Mouse (Mus musculus): ENCODE results near the gene Ifit3.
"Not testable (repeated sequence)": the region's sequence is repeated elsewhere in the genome, so short reads cannot be mapped to it uniquely, and the experiment has no call there.

Gene Ifit3

DNA sequence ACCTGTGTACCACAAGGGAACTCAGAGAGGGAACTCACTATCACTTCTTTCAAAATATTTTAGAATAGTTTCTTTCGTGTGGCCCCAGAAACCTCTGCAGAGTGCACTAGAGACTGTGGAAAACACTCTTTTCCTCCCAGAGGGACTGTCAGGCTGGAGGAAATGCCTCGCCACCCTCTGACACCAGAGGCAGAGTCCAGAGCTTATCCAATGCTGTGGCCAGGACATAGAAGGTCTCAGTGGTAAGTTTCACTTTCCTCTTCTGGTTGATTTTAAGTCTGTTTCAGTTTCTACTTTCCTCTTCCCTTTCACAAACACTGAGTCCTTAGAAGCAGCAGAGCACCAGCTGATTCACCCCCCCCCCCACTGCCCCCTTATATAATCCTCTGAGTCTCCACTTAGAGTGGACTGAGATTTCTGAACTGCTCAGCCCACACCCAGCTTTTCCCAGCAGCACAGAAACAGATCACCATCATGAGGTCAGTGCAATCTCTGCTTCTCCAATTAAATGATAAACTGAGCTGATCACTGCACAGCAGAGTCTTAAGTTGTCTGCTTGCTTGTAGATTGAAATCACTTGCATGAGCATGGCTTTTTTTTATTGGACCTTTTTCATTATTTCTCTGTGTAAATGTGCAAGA, at the start of gene Ifit3:
Ifit3 (plus strand) TSS at position 406 of the 641 bp plus-strand sequence.
- DNase-seq: peak; percentile 21 to 49

- DNase-seq: no peak
Measured at GRCm38 (mm10) chr19:34539422-34539821, 43.9 kb upstream of the Ifit3 start.

DNA sequence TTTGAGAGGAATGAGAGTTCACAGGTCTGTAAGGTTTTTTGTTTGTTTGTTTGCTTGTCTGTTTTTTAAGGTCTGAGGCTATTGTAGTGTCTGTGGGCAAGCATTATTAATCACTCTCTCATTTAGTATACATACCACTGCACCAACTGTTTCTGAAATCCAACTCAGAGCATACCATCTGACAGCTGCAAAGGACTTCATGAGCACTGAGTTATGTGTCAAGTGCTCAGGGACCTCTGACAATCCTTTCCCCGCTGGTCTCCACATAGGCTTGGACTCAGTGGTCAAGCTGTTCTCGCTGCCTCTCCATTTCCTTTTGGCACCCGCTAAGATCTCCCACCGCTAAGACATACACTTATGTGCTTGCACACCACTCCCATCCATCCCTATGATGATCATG, 37.1 kb upstream of the Ifit3 start:
- DNase-seq: no peak

- peak; percentile 90 for DNase-seq
Measured at GRCm38 (mm10) chr19:34547976-34548375, 35.4 kb upstream of the Ifit3 start.

GRCm38 (mm10) chr19:34550205-34550533, 33.2 kb upstream of the Ifit3 start:
- DNase-seq: no peak

DNA sequence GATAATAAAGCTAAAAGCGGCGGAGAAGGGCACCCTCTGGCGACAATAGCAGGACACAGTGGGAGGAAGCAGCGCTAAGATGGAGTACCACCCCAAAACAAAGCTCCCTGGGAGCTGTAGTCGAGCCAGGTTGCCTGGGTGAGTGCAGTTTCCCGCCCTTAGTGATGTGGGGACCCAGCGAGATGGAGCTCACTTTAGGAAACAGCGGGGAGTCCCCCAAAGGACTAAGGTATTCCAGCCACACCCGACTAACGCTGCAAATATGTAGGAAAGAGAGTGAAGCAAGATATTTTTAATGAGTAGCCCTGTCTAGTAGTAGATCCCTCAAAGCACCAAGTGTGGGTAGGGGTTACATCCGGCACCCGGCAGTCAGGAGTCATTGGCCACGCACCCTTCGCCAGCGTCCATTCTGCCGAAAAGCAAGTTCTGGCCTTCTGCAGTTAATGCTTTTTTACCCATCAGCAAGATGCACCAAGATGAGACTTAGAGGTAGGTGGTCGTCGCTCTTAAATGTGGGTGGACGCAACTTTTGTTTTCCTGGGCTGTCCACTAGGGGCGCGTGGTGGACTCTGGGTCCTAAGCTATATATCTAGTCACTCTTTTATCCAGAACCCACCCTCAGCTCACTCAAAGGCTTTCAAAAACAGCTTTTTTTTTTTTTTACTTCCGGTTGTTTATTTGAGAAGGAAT, 32.7 kb upstream of the Ifit3 start, which contains the start of gene Ifit2:
Ifit2 (plus strand) TSS at position 161 of the 690 bp plus-strand sequence.
- DNase-seq: peak; percentile 78 to 86

- peak; percentile 10 to 31 for DNase-seq
Measured at GRCm38 (mm10) chr19:34551981-34552380, 31.4 kb upstream of the Ifit3 start.

GRCm38 (mm10) chr19:34553021-34553420, 30.3 kb upstream of the Ifit3 start:
- DNase-seq: no peak

DNA sequence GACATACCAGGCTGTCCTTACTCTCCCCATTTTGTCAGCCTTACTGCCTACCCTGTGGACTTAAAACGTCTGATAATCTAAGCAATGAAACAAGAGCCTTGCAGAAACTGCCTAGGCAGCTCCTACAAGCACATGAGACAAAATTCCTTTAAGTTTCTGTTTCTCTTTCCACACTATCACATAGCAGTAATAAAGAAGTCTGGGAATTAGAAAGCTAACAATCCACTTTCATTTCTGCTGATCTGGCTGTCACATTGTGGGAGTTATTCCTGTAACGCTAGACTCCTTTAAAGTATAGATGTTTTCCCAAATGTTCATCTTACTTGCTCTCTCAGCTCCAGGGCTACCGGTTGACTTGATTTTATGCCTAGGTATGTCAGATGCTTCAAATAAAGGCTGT, 29.8 kb upstream of the Ifit3 start:
- peak in 1 of 2 experiments; percentile 8 for DNase-seq

DNA sequence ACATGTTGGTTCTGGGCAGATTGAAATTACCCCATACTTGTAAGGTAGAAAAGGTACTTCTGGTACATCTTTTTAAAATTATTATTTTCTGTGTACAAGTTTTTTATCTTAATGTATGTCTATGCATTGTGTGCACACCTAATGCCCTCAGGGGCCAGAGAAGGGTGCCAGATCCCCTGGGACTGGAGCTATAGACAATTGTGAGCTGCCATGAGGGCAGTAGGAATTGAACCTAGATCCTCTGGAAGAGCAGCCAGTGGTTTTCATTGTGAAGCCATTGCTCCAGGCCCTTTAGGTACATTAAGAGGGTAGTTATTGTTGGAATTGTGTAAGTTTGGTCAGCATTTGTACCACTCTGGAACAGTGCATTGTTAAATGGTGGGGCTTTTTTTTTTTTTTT, 29.3 kb upstream of the Ifit3 start:
- no peak for DNase-seq

DNA sequence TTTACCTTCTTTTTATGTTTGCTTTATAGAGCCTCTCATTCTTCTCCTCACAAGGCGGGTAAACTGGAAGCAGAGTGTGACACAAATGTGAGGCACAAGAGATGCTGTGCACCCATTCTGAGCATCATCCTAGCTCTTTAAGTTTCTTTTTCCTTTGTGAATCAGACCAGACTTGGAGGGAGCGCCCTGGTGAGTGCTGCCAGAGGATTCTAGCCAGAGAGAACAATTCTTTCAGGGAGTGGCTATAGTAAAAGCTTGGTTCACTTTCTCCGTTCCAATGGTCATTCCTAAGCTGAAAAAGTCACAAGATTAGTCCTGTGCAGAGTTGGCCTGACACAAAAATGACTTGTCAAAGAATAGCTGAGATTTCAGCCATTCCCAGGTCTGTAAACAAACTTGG, 26.7 kb upstream of the Ifit3 start:
- DNase-seq: no peak

DNA sequence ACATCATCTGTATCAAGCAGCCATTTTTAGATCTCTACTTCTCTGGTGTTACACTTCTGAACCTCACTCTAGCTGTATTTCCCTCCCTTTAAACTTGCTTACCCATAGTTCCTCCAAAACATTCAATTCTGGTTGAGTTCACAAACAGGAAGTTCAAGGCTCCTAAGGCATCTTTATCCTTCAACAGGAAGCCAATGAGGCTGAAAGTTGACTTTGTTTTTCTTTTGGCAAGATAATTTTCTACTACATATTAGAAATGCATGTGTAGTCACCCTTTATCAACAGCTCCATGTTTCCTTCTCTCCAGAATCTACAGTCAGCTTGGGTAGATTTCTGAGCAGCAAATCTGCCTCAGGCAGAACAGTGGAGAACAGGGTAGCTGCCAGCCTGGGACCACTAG, 20.8 kb upstream of the Ifit3 start:
- no peak for DNase-seq

- no peak for DNase-seq
Measured at GRCm38 (mm10) chr19:34566178-34566784, 17.1 kb upstream of the Ifit3 start.

- DNase-seq: no peak
Measured at GRCm38 (mm10) chr19:34568988-34569895, 14.1 kb upstream of the Ifit3 start.

DNA sequence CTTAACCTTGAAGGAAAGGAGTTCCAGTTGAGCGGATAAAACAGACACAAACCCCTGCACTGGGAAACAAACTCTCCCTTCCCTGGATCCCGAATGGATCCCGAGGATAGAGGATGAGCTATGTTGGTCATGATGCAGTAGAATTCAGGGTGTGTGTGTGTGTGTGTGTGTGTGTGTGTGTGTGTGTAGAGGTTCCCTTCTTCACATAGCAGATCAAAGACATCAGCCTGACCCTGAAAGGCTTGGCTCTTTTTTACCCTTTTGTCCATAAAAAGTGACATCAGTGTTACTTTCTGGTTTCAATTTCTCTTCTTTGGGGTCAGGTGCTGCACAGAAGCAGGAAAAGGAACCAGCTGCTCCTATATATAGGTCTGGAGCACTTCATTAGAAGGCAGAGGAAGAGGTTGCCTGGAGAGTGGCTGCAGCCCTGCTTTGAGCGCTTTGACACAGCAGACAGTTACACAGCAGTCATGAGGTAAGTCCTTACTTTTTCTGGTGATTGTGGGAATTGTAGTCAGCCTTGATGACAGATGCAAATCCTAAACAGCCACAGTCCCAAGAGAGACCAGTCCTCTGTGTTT, 13.3 kb upstream of the Ifit3 start:
- peak in 1 of 2 experiments; percentile 23 for DNase-seq

DNA sequence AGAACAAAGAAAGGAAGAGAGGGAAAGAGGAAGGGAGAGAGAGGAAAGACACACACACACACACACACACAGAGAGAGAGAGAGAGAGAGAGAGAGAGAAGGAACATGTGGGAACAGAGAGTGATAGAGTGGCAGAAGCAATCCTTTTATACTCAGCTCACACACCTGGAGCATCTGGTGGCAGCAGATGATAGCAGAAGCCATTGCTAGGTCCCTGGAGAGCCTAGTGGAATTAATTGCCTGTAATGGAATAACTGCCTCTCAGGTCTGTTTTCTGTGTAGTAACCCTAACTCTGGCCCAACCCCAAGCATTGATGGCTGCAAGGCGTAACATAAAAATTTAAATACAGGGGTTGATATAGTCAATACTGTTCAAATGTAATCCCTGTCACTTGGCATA, 12.3 kb upstream of the Ifit3 start:
- DNase-seq: no peak

DNA sequence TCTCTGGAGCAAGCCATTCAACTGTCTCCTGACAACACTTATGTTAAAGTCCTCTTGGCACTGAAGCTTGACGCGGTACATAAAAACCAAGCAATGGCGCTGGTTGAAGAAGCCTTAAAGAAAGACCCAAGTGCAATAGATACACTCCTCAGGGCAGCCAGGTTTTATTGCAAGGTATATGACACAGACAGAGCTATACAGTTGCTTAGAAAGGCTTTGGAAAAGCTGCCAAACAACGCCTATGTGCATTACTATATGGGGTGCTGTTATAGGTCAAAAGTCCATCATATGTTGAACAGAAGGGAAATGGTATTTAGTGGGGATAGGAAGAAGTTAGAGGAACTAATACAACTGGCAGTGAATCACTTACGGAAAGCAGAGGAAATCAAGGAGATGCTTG, 9.7 kb upstream of the Ifit3 start:
- no peak for DNase-seq

DNA sequence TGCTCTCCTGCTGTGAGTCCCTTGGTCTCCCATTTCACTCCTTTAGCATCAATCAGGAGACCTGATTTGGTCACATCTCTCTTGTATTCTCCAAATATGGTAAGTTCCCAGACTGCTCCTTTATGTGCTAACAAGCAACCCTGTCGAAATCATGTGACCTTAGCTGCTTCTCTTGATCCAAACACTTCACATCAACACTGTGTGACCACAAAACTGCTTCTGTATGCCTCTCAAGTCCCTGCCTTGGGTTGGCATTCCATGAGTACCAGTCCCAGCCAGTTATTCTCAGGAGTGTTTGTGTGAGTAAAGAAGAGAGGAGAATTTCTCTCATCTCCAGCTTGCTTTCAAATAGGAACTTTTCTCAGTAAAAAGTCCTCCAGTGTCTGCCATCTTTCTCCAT, 6.2 kb upstream of the Ifit3 start:
- no peak for DNase-seq

- not testable (repeated sequence) for DNase-seq
Measured at GRCm38 (mm10) chr19:34582696-34583095, 635 bp upstream of the Ifit3 start.

DNA sequence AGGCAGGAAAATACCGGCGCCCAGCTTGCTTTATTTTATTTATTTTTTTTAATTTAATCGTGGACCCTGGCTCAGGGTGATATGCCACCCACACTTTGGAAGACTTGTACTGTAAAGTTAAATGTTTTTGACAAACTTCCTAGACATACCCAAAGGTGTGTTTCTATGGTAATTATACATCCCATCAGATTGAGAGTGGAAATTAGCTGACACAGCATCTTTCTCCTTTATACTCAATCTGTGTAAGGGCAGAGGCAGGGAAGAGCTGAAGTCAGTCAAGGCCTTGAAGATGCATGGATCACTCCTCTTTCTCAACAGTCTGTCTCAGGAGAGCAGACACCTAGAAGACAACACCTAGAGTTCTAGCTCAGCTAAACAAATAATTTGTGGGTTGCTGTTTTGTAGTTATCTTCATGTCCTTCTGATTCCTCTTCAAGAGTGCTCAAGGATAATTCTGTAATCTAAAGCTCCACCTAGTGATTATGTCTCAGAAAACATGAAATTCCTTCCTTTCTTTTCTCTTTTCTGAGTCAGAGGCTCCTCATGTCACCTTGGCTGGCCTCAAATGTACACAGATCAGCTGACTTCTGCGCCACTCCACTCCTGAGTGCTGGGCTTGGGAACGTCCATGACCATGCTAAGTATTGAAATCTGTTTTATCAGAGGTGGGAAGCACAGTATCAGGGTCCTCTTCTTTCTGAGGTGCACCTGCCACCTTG, 2.6 kb downstream of the Ifit3 start:
- not testable (repeated sequence) for DNase-seq

GRCm38 (mm10) chr19:34587898-34588692, 4.8 kb downstream of the Ifit3 start:
- DNase-seq: not testable (repeated sequence)
